Mouse (Mus musculus) hindbrain, embryonic 13.5 days (tissue): ENCODE data around the gene Rac2. TPM values are rescaled to one million over a fixed set of nuclear protein-coding genes. Genes with fewer than 3 reads are reported as not detected.

Experiments used
- ATAC-seq: fragments of 200-750 bp; cut with Nextera tagmentation; 2 replicates; pipeline ENCODE4 v1.8.0; 2017; ENCODE audit warnings: moderate TSS enrichment; ENCODE audit not compliant: low FRiP score
- H3K27ac ChIP-seq: fragments of 300-500 bp; sonication (generic); 2 replicates; pipeline ENCODE4 v1.5.1; 2015; ENCODE audit warnings: inconsistent platforms, mild to moderate bottlenecking, moderate library complexity
- H3K27me3 ChIP-seq: fragments of 300-500 bp; sonication (generic); 2 replicates; pipeline ENCODE4 v1.6.1; 2015; ENCODE audit warnings: mild to moderate bottlenecking, inconsistent platforms
- H3K36me3 ChIP-seq: fragments of 300-500 bp; sonication (generic); 2 replicates; pipeline ENCODE4 v1.6.1; 2015; ENCODE audit warnings: mild to moderate bottlenecking, inconsistent platforms
- H3K4me1 ChIP-seq: fragments of 300-500 bp; sonication (generic); replicated peaks from 2 replicates; pipeline ENCODE4 v1.6.1; 2015; ENCODE audit warnings: inconsistent platforms
- H3K4me2 ChIP-seq: fragments of 300-500 bp; sonication (generic); 2 replicates; pipeline ENCODE4 v1.6.1; 2015; ENCODE audit warnings: inconsistent platforms, mild to moderate bottlenecking, moderate library complexity
- H3K4me3 ChIP-seq: fragments of 300-500 bp; sonication (generic); 2 replicates; pipeline ENCODE4 v1.5.1; 2015; ENCODE audit warnings: mild to moderate bottlenecking, inconsistent platforms
- H3K9ac ChIP-seq: fragments of 300-500 bp; sonication (generic); 2 replicates; pipeline ENCODE4 v1.6.1; 2015; ENCODE audit warnings: mild to moderate bottlenecking, inconsistent platforms
- H3K9me3 ChIP-seq: fragments of 300-500 bp; sonication (generic); 2 replicates; pipeline ENCODE4 v1.6.1; 2016; ENCODE audit warnings: inconsistent platforms
- WGBS: fragments of 180-500 bp; shearing (Covaris S2); methylation state at CpG from one replicate; pipeline ENCODE4 v1.1.7; 2015; 5-methylcytosine and 5-hydroxymethylcytosine counted together
- polyA plus RNA-seq: library from polyadenylated mRNA; unstranded; fragments of >200 nt; fragmentation: Nextera tagmentation; extraction: Ambion mirVana; gene quantifications from 2 replicates; pipeline ENCODE4 v1.2.1, GENCODE M21; 2015

The Rac2 gene
- polyA plus RNA-seq, 1 experiment from 2014 or later = 8.8 TPM

- 85% methylated on average over 7 of the region's 7 CpGs for WGBS
- no peaks in the 10 kb centered on the region for H3K9me3 ChIP-seq
- no peak for ATAC-seq
- no peak within 1 kb of the TSS for H3K4me2 ChIP-seq
- no peaks in the 10 kb centered on the region for H3K36me3 ChIP-seq
- H3K4me3 ChIP-seq = no peak within 1 kb of the TSS
- 0 out of 2 replicates have a peak, but pooled peaks cover 5% of the 10 kb centered on the region for H3K27me3 ChIP-seq
- no peak within 1 kb of the TSS for H3K9ac ChIP-seq
- peaks cover 4% of the 10 kb centered on the region; the same call in 1 of the 2 replicates for H3K4me1 ChIP-seq
- peak within 1 kb of the TSS; percentile 9; the same call in 1 of the 2 replicates for H3K27ac ChIP-seq
These were observed 24.3 kb upstream of the Rac2 start, which contains the start of gene Cyth4 for GRCm38 (mm10) chr15:78596914-78597313. Gene Cyth4, plus strand, starts transcription at chr15:78597047.

DNA sequence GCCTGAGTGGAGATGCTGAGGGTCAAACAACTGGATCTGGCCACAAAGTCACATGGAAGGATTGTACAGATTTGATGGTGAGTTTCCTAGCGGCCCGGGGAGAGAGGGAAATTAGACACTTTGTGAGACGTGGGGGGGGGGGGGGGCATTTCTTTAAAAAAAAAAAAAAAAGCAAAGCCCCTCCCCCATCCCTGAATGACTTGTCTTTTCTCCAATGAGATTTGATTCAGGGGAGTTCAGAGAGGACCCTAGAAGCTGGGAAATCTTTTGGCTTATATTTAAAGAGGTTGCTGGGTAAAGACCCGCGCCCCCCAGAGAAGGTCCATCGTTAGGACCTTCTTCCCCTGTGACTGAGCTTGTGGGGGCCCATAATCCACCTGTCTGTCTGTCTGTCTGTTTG, 23.9 kb upstream of the Rac2 start:
- Histone ChIP-seq H3K36me3 (no peaks in the 10 kb centered on the region), H3K4me2 (no peak overlapping the region), H3K27me3 (0 out of 2 replicates have a peak, but pooled peaks cover 5% of the 10 kb centered on the region), H3K27ac (no peak overlapping the region), H3K4me1 (peaks cover 4% of the 10 kb centered on the region; the same call in 1 of the 2 replicates), H3K9me3 (no peaks in the 10 kb centered on the region), H3K9ac (no peak overlapping the region), H3K4me3 (no peak overlapping the region)
- no peak for ATAC-seq
- WGBS = 83% methylated on average over 6 of the region's 6 CpGs

DNA sequence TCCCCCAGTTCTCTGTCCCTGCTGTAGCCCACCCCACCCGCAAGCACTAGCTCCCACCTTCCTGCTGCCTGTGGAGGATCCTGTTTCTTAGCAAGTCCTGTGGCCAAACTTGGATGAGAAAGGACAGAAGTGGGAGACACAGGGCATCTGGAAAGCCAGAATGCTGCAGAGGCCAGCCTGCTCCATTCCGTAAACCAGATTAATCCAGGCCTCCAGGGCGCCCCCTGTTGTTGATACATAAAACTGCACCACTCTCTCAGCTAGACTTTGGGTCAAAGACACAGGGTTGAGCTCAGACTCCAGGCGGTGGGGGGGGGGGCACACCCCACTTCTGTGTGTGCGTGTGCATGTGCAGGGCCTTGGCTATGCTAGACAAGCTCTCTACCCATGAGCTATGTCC, 22.9 kb upstream of the Rac2 start:
- Histone ChIP-seq H3K4me2 (no peak overlapping the region), H3K9ac (no peak overlapping the region), H3K4me1 (peaks cover 4% of the 10 kb centered on the region; the same call in 1 of the 2 replicates), H3K4me3 (no peak overlapping the region), H3K27ac (no peak overlapping the region), H3K9me3 (no peaks in the 10 kb centered on the region), H3K36me3 (no peaks in the 10 kb centered on the region), H3K27me3 (0 out of 2 replicates have a peak, but pooled peaks cover 5% of the 10 kb centered on the region)
- WGBS = 66% methylated on average over 5 of the region's 5 CpGs
- no peak for ATAC-seq

DNA sequence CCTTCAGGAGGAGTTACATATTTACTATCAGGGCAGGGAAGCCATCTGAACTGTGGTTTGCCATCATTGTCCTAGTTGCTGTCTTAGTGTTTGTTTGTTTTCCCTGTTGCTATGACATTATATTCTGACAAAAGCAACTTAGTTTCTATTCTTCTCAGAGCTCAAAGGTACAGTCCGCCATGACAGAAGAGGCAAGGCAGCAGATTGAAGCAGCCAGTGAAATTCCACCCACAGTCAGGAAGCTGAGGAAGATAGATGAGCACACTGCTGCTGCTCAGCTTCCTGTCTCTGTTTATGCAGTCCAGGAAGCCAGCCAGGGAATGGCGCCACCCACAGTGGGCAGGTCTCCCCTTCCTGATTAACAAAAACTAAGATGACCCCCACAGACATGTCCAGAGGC, 22.2 kb upstream of the Rac2 start:
- no peaks in the 10 kb centered on the region for H3K9me3 ChIP-seq
- no peak overlapping the region for H3K4me2 ChIP-seq
- H3K4me1 ChIP-seq = peaks cover 4% of the 10 kb centered on the region; the same call in 1 of the 2 replicates
- no peak overlapping the region for H3K27ac ChIP-seq
- H3K4me3 ChIP-seq = no peak overlapping the region
- no peak overlapping the region for H3K9ac ChIP-seq
- ATAC-seq = no peak
- WGBS = 92% methylated on average over 2 of the region's 2 CpGs
- no peaks in the 10 kb centered on the region for H3K36me3 ChIP-seq
- 0 out of 2 replicates have a peak, but pooled peaks cover 5% of the 10 kb centered on the region for H3K27me3 ChIP-seq

DNA sequence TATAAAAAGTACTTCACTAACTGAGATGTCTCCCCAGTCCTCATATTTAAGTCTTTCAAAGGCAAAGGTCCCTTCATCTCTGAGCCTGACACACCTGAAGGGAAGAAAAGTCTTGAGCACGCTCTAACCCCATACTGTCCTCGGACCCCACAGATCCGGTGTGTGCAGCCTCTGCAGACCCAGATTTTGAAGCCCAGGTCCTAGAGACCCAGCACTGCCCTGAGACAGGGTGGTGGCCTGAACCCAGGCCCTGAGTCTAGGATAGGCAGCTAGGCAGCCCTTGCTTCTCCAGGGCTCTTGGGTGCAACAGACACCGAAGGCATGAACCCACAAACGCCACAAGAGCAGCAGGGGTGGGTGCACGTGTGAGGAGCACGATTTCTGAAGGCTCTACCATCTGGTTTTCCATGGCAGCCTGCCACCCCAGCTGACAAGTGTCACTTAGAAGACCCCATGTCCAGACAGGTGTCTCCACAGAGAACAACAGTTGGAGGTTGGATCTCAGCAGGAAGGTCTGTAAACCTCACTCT, 21.4 kb upstream of the Rac2 start:
- H3K27ac ChIP-seq = no peak overlapping the region

DNA sequence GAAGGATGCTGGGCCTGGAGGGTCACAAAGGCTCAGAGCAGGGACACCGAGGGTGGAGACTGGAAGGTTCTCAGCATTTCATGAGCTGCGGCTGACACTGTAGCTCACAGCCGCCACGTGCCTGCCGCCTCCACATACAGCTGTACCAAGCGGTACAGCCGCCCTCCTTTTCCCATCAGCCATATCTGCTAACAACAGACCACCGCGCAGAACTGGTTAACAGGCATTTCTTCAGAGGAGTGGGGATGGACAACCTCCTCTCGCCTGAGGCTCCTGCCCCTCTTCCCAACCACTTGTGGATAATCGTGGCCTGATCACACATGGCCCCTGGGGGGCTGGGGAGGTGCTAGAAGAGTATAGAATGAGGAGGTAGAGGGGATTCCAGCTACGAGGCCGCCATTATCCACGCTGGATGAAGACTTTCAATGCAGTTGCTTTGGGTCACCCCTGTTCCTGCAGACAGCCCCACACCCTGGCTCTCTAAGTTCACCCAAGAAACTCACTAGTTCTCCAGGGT, 19.9 kb upstream of the Rac2 start:
- Histone ChIP-seq H3K9me3 (no peaks in the 10 kb centered on the region), H3K27ac (no peak overlapping the region), H3K9ac (no peak overlapping the region), H3K4me3 (no peak overlapping the region), H3K36me3 (no peaks in the 10 kb centered on the region), H3K4me2 (no peak overlapping the region), H3K27me3 (0 out of 2 replicates have a peak, but pooled peaks cover 5% of the 10 kb centered on the region), H3K4me1 (peaks cover 4% of the 10 kb centered on the region)
- ATAC-seq = no peak
- 80% methylated on average over 14 of the region's 14 CpGs for WGBS

More for the DNA sequence above, 21.4 kb upstream of the Rac2 start:
- no peaks in the 10 kb centered on the region for H3K36me3 ChIP-seq
- no peaks in the 10 kb centered on the region for H3K9me3 ChIP-seq
- 86% methylated on average over 7 of the region's 7 CpGs for WGBS
- no peak overlapping the region for H3K9ac ChIP-seq
- no peak overlapping the region for H3K4me3 ChIP-seq
- H3K4me2 ChIP-seq = no peak overlapping the region
- 0 out of 2 replicates have a peak, but pooled peaks cover 5% of the 10 kb centered on the region for H3K27me3 ChIP-seq
- ATAC-seq = no peak
- H3K4me1 ChIP-seq = peaks cover 3% of the 10 kb centered on the region; the same call in 1 of the 2 replicates

GRCm38 (mm10) chr15:78591680-78592451, 19.3 kb upstream of the Rac2 start:
- no peaks in the 10 kb centered on the region for H3K36me3 ChIP-seq
- H3K4me2 ChIP-seq = no peak overlapping the region
- no peaks in the 10 kb centered on the region for H3K9me3 ChIP-seq
- 71% methylated on average over 15 of the region's 15 CpGs for WGBS
- H3K4me1 ChIP-seq = peaks cover 5% of the 10 kb centered on the region
- no peak overlapping the region for H3K9ac ChIP-seq
- H3K4me3 ChIP-seq = no peak overlapping the region
- H3K27ac ChIP-seq = no peak overlapping the region
- 0 out of 2 replicates have a peak, but pooled peaks cover 5% of the 10 kb centered on the region for H3K27me3 ChIP-seq
- ATAC-seq = no peak

- no peaks in the 10 kb centered on the region for H3K9me3 ChIP-seq
- H3K4me2 ChIP-seq = no peak overlapping the region
- no peak overlapping the region for H3K9ac ChIP-seq
- H3K4me1 ChIP-seq = peaks cover 5% of the 10 kb centered on the region
- WGBS = 80% methylated on average over 6 of the region's 6 CpGs
- no peak overlapping the region for H3K27ac ChIP-seq
- no peaks in the 10 kb centered on the region for H3K36me3 ChIP-seq
- ATAC-seq = no peak
- no peak overlapping the region for H3K4me3 ChIP-seq
- 0 out of 2 replicates have a peak, but pooled peaks cover 5% of the 10 kb centered on the region for H3K27me3 ChIP-seq
These were observed 18.2 kb upstream of the Rac2 start for GRCm38 (mm10) chr15:78590785-78591184.

- WGBS = 83% methylated on average over 6 of the region's 6 CpGs
- Histone ChIP-seq H3K27ac (no peak overlapping the region), H3K36me3 (no peaks in the 10 kb centered on the region), H3K4me1 (peaks cover 5% of the 10 kb centered on the region), H3K9me3 (no peaks in the 10 kb centered on the region; the same call in 1 of the 2 replicates), H3K4me2 (no peak overlapping the region), H3K9ac (no peak overlapping the region), H3K4me3 (no peak overlapping the region), H3K27me3 (0 out of 2 replicates have a peak, but pooled peaks cover 5% of the 10 kb centered on the region)
- no peak for ATAC-seq
These were observed 17.4 kb upstream of the Rac2 start for GRCm38 (mm10) chr15:78589936-78590335.

DNA sequence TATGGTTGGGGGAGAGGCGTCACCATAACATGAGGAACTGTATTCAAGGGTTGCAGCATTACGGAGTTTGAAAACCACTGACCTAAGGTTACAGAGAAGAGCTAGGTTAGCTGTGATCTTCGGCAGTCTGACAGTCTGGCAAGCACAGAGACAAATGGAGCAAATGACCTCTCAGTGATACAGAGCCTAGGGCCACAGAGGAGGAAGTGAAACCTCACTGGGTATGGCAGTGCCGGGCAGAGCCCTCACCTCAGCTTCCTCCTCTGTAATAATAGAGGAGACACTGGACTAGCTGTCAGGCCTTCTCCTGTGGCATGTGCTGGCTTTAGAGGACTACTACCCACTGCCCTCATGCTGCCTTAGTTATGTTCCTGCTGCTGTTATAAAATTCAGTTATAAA, 16.3 kb upstream of the Rac2 start:
- WGBS = 86% methylated on average over 4 of the region's 4 CpGs
- H3K36me3 ChIP-seq = no peaks in the 10 kb centered on the region
- no peak overlapping the region for H3K9ac ChIP-seq
- ATAC-seq = no peak
- H3K9me3 ChIP-seq = no peaks in the 10 kb centered on the region; the same call in 1 of the 2 replicates
- no peak overlapping the region for H3K4me2 ChIP-seq
- peaks cover 5% of the 10 kb centered on the region for H3K4me1 ChIP-seq
- no peak overlapping the region for H3K27ac ChIP-seq
- 0 out of 2 replicates have a peak, but pooled peaks cover 5% of the 10 kb centered on the region for H3K27me3 ChIP-seq
- no peak overlapping the region for H3K4me3 ChIP-seq

DNA sequence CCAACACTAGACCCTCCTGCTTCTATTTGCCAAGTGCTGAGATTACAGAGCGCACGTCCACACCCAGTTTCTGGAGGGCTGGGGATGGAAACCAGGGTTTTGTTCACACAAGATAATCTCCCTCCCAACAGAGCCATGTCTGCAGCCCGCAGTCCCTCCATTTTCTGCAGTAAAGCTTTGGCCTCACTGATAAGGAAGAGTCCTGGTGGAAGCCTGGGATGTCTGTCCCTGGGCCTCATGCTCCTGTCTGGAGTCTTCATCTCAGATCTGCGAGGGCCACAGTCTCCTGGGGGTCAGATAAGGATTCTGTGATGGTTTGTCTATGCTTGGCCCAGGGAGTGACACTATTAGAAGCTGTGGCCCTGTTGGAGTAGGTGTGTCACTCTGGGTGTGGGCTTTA, 15.5 kb upstream of the Rac2 start:
- Histone ChIP-seq H3K36me3 (no peaks in the 10 kb centered on the region), H3K9ac (no peak overlapping the region), H3K4me2 (no peak overlapping the region), H3K27me3 (0 out of 2 replicates have a peak, but pooled peaks cover 5% of the 10 kb centered on the region), H3K27ac (no peak overlapping the region; the same call in 1 of the 2 replicates), H3K4me3 (no peak overlapping the region), H3K4me1 (peaks cover 5% of the 10 kb centered on the region), H3K9me3 (no peaks in the 10 kb centered on the region; the same call in 1 of the 2 replicates)
- 92% methylated on average over 4 of the region's 4 CpGs for WGBS
- ATAC-seq = no peak
